Mouse (Mus musculus) ES-E14 (cell line): ENCODE results near the gene Dbh.

Source experiments
- CHD2 ChIP-seq: IDR thresholded peaks from 2 replicates; pipeline ENCODE4 v1.6.1; 2014; ENCODE audit warnings: mild to moderate bottlenecking, low read depth, low read length, inconsistent platforms
- HCFC1 ChIP-seq: IDR thresholded peaks from 2 replicates; pipeline ENCODE4 v1.6.1; 2012; ENCODE audit warnings: low read length, inconsistent platforms, borderline replicate concordance; ENCODE audit not compliant: insufficient read depth
- ZNF384 ChIP-seq: IDR thresholded peaks from 2 replicates; pipeline ENCODE4 v1.6.1; 2012; ENCODE audit warnings: low read depth, low read length, inconsistent platforms

DNA sequence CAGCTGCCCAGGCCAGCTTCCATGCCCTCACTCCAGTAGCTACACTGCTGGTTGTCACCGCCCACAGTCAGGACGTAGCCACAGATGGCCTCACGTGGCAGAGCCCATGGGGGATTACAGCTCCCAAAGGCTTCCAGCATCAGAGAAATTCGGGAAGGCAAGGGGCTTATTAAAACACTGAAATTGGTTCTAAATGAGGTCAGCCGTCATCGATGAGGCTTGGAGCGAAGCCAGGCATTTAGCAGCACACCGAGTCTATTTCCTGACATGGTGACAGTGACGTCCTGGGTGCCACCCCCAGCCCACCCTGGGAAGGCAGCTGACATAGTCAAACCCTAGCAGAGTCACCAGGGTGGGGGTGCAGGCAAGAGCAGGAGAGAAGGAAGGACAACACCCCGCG lies 2.4 kb upstream of the Dbh start:
- TF ChIP-seq HCFC1 = no peak
- no peak for TF ChIP-seq CHD2
- TF ChIP-seq ZNF384 = no peak
